Comparison of ENCODE assay signal across 8 mouse cellular contexts in the genomic region with DNA sequence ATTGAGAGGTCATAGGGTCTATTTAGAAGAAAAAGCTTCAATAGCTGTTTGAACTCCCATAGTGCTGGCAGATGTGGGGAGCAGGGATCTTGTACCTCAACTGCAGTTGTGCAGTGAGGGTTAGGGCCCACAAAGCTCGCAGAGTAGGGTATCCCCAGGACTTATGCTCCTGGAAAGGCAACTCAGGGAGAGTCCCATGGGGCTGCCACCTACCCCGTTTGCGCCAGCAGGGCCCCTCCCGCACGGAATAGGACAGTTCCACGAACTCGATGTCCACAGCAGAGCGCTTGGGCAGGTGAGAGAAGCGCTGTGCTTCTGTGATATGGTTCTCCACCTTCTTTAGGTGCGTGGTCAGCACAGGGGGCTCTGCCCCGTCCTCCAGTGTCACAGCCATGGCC. TPM values are rescaled to one million over a fixed set of nuclear protein-coding genes. Genes with fewer than 3 reads are reported as not detected.
A peak's percentile ranks its signal among the peaks of the same experiment; 100 is the strongest.
DNase-seq lines count a peak whose midpoint lies in the region; ATAC-seq and TF ChIP-seq lines count a peak whose summit lies in the region.

No protein-coding gene starts in this region.

- 8% methylated on average over 11 of the region's 11 CpGs for WGBS in liver, embryonic 12.5 days (ENCODE audit: insufficient replicate concordance)
- WGBS in stomach, embryonic 16.5 days, result 14% methylated on average over 11 of the region's 11 CpGs

- DNase-seq in adrenal gland, adult 2 months, result peak; percentile 20
- DNase-seq in adrenal gland, postnatal 4 days (ENCODE audit: low spot score in 2 of 2), result no peak
- no peak for DNase-seq in testis, postnatal 14 days (ENCODE audit: low spot score)
- no peak for DNase-seq in thymus, postnatal 36 days
- DNase-seq in urinary bladder, postnatal 4 days (ENCODE audit: low spot score in 2 of 2), result no peak

- no peaks in the 10 kb centered on the region for H3K36me3 ChIP-seq in testis, adult 2 months (ENCODE audit: control insufficient read depth, insufficient read depth, low read length)
- H3K36me3 ChIP-seq in liver, embryonic 12.5 days, result peaks cover 52% of the 10 kb centered on the region
- no peaks in the 10 kb centered on the region; the same call in 1 of the 2 replicates for H3K36me3 ChIP-seq in stomach, embryonic 16.5 days (ENCODE audit: control insufficient read depth, insufficient read depth, low read length)

- no peak for TF ChIP-seq CTCF in testis, adult 2 months (IDR thresholded peaks at IDR 0.05; ENCODE audit: control insufficient read depth, insufficient read depth, insufficient replicate concordance, low read depth, low read length)

- peaks cover 12% of the 10 kb centered on the region for H3K27me3 ChIP-seq in testis, adult 2 months (ENCODE audit: control insufficient read depth, insufficient read depth, low read length)
- peaks cover 19% of the 10 kb centered on the region for H3K27me3 ChIP-seq in liver, embryonic 12.5 days (replicated peaks)
- 0 out of 2 replicates have a peak, but pooled peaks cover 5% of the 10 kb centered on the region for H3K27me3 ChIP-seq in stomach, embryonic 16.5 days (ENCODE audit: control insufficient read depth, insufficient read depth, low read length)

- H3K4me3 ChIP-seq in testis, adult 2 months (ENCODE audit: control insufficient read depth, low read depth, low read length), result peak overlapping the region; percentile 82
- H3K4me3 ChIP-seq in liver, embryonic 12.5 days, result peak overlapping the region; percentile 90
- peak overlapping the region; percentile 67 for H3K4me3 ChIP-seq in stomach, embryonic 16.5 days (replicated peaks; ENCODE audit: low read length)

- H3K4me1 ChIP-seq in testis, adult 2 months (ENCODE audit: control insufficient read depth, insufficient read depth, low read length), result peaks cover 22% of the 10 kb centered on the region
- H3K4me1 ChIP-seq in liver, embryonic 12.5 days, result peaks cover 70% of the 10 kb centered on the region
- H3K4me1 ChIP-seq in stomach, embryonic 16.5 days (ENCODE audit: control insufficient read depth, insufficient read depth, low read length), result peaks cover 23% of the 10 kb centered on the region

- peak overlapping the region; percentile 98 for H3K9ac ChIP-seq in liver, embryonic 12.5 days
- peak overlapping the region; percentile 81 for H3K9ac ChIP-seq in stomach, embryonic 16.5 days (ENCODE audit: low read length)

- peak; percentile 21 for ATAC-seq in liver, embryonic 12.5 days
- no peak; the same call in 1 of the 2 replicates for ATAC-seq in stomach, embryonic 16.5 days (ENCODE audit: insufficient read depth, low FRiP score)

- H3K4me2 ChIP-seq in liver, embryonic 12.5 days, result peak overlapping the region; percentile 92
- peak overlapping the region; percentile 93 for H3K4me2 ChIP-seq in stomach, embryonic 16.5 days (ENCODE audit: low read depth, low read length)

- H3K9me3 ChIP-seq in liver, embryonic 12.5 days (replicated peaks), result peaks cover 5% of the 10 kb centered on the region
- H3K9me3 ChIP-seq in stomach, embryonic 16.5 days (replicated peaks; ENCODE audit: control insufficient read depth, low read length), result peaks cover 9% of the 10 kb centered on the region; the same call in 1 of the 2 replicates

- no peak overlapping the region for H3K27ac ChIP-seq in testis, adult 2 months (ENCODE audit: control insufficient read depth, insufficient read depth, low read depth, low read length)
- peak overlapping the region; percentile 97 for H3K27ac ChIP-seq in liver, embryonic 12.5 days
- no peak overlapping the region for H3K27ac ChIP-seq in stomach, embryonic 16.5 days (ENCODE audit: low read length)

- TF ChIP-seq POLR2A in testis, adult 2 months (IDR thresholded peaks at IDR 0.05; ENCODE audit: control insufficient read depth, low read depth, low read length), result no peak

RNA-seq across cellular contexts. Expression of gene Abcg4, which starts 1.4 kb away (rescaled TPM):
- total RNA-seq in adrenal gland, adult 2 months (2021), result 10 to 100 TPM; 27.1 to 41.4 TPM
- 84.3 and 86.8 TPM in 2 replicates for polyA plus RNA-seq in adrenal gland, adult 2 months (2012; rRNA removed)
- total RNA-seq in adrenal gland, postnatal 4 days (2021), result 10 to 100 TPM; 38.1 to 57.0 TPM
- polyA plus RNA-seq in testis, adult 2 months (2012; rRNA removed), result 0.58 and 0.89 TPM in 2 replicates
- 20.1 and 21.7 TPM in 2 replicates for polyA plus RNA-seq in liver, embryonic 12.5 days (2016; fragmentation: Nextera tagmentation; extraction: Ambion mirVana)
- 5.2 and 5.3 TPM in 2 replicates for polyA plus RNA-seq in stomach, embryonic 16.5 days (2015; fragmentation: Nextera tagmentation; extraction: Ambion mirVana)

RNA-seq across cellular contexts. Expression of gene Hinfp, which starts 18.5 kb away (rescaled TPM):
- total RNA-seq in adrenal gland, adult 2 months (2021), result 10 to 100 TPM; 16.6 to 24.9 TPM
- polyA plus RNA-seq in adrenal gland, adult 2 months (2012; rRNA removed), result 13.5 and 13.8 TPM in 2 replicates
- 10 to 100 TPM; 33.4 to 34.5 TPM for total RNA-seq in adrenal gland, postnatal 4 days (2021)
- 13.1 and 16.0 TPM in 2 replicates for polyA plus RNA-seq in testis, adult 2 months (2012; rRNA removed)
- 16.2 and 17.2 TPM in 2 replicates for polyA plus RNA-seq in liver, embryonic 12.5 days (2016; fragmentation: Nextera tagmentation; extraction: Ambion mirVana)
- polyA plus RNA-seq in stomach, embryonic 16.5 days (2015; fragmentation: Nextera tagmentation; extraction: Ambion mirVana), result 21.2 and 23.6 TPM in 2 replicates

RNA-seq across cellular contexts. Expression of gene Nlrx1, which starts 18.6 kb away (rescaled TPM):
- 10 to 100 TPM; 15.7 to 27.8 TPM for total RNA-seq in adrenal gland, adult 2 months (2021)
- 25.3 and 27.7 TPM in 2 replicates for polyA plus RNA-seq in adrenal gland, adult 2 months (2012; rRNA removed)
- total RNA-seq in adrenal gland, postnatal 4 days (2021), result 10 to 100 TPM; 31.8 to 35.5 TPM
- 1.3 and 1.6 TPM in 2 replicates for polyA plus RNA-seq in testis, adult 2 months (2012; rRNA removed)
- polyA plus RNA-seq in liver, embryonic 12.5 days (2016; fragmentation: Nextera tagmentation; extraction: Ambion mirVana), result 3.6 and 4.0 TPM in 2 replicates
- 11.4 and 13.7 TPM in 2 replicates for polyA plus RNA-seq in stomach, embryonic 16.5 days (2015; fragmentation: Nextera tagmentation; extraction: Ambion mirVana)

RNA-seq across cellular contexts. Expression of gene C2cd2l, which starts 33.1 kb away (rescaled TPM):
- total RNA-seq in adrenal gland, adult 2 months (2021), result 10 to 100 TPM; 46.1 to 59.0 TPM
- 100 and 106 TPM in 2 replicates for polyA plus RNA-seq in adrenal gland, adult 2 months (2012; rRNA removed)
- 10 to 100 TPM; 28.9 to 31.8 TPM for total RNA-seq in adrenal gland, postnatal 4 days (2021)
- 16.4 and 20.7 TPM in 2 replicates for polyA plus RNA-seq in testis, adult 2 months (2012; rRNA removed)
- 12.3 and 13.0 TPM in 2 replicates for polyA plus RNA-seq in liver, embryonic 12.5 days (2016; fragmentation: Nextera tagmentation; extraction: Ambion mirVana)
- 6.7 and 8.0 TPM in 2 replicates for polyA plus RNA-seq in stomach, embryonic 16.5 days (2015; fragmentation: Nextera tagmentation; extraction: Ambion mirVana)

RNA-seq across cellular contexts. Expression of gene Pdzd3, which starts 35.7 kb away (rescaled TPM):
- total RNA-seq in adrenal gland, adult 2 months (2021), result not detected
- polyA plus RNA-seq in adrenal gland, adult 2 months (2012; rRNA removed), result 0.06 TPM in 1 of 2 replicates, not detected in the other
- total RNA-seq in adrenal gland, postnatal 4 days (2021), result 1 to 10 TPM in 1 of 2 experiments, under 1 TPM in 1; 0.82 to 2.9 TPM
- 0.11 TPM in 1 of 2 replicates, not detected in the other for polyA plus RNA-seq in testis, adult 2 months (2012; rRNA removed)
- polyA plus RNA-seq in liver, embryonic 12.5 days (2016; fragmentation: Nextera tagmentation; extraction: Ambion mirVana), result 0.15 and 0.17 TPM in 2 replicates
- 1.3 and 2.4 TPM in 2 replicates for polyA plus RNA-seq in stomach, embryonic 16.5 days (2015; fragmentation: Nextera tagmentation; extraction: Ambion mirVana)
